Mouse (Mus musculus) neural tube, embryonic 13.5 days (tissue): ENCODE data around the gene Iqsec1. TPM values are rescaled to one million over a fixed set of nuclear protein-coding genes. Genes with fewer than 3 reads are reported as not detected.

Experiments used
- ATAC-seq: fragments of 200-750 bp; cut with Nextera tagmentation; 2 replicates; pipeline ENCODE4 v1.8.0; 2017; ENCODE audit warnings: low read depth, mild to moderate bottlenecking, moderate TSS enrichment, moderate library complexity
- H3K27ac ChIP-seq: fragments of 300-500 bp; sonication (generic); replicated peaks from 2 replicates; pipeline ENCODE4 v1.5.1; 2015; ENCODE audit warnings: moderate library complexity, mild to moderate bottlenecking, inconsistent platforms
- H3K27me3 ChIP-seq: fragments of 300-500 bp; sonication (generic); 2 replicates; pipeline ENCODE4 v1.6.1; 2015; ENCODE audit warnings: mild to moderate bottlenecking, inconsistent platforms
- H3K36me3 ChIP-seq: fragments of 300-500 bp; sonication (generic); 2 replicates; pipeline ENCODE4 v1.6.1; 2015; ENCODE audit warnings: mild to moderate bottlenecking, inconsistent platforms
- H3K4me1 ChIP-seq: fragments of 300-500 bp; sonication (generic); replicated peaks from 2 replicates; pipeline ENCODE4 v1.6.1; 2015; ENCODE audit warnings: inconsistent platforms
- H3K4me2 ChIP-seq: fragments of 300-500 bp; sonication (generic); 2 replicates; pipeline ENCODE4 v1.6.1; 2015; ENCODE audit warnings: inconsistent platforms, mild to moderate bottlenecking, moderate library complexity
- H3K4me3 ChIP-seq: fragments of 300-500 bp; sonication (generic); 2 replicates; pipeline ENCODE4 v1.5.1; 2015; ENCODE audit warnings: mild to moderate bottlenecking, inconsistent platforms
- H3K9ac ChIP-seq: fragments of 300-500 bp; sonication (generic); 2 replicates; pipeline ENCODE4 v1.6.1; 2015; ENCODE audit warnings: moderate library complexity, mild to moderate bottlenecking, inconsistent platforms
- H3K9me3 ChIP-seq: fragments of 300-500 bp; sonication (generic); 2 replicates; pipeline ENCODE4 v1.6.1; 2016; ENCODE audit warnings: inconsistent platforms
- WGBS: fragments of 180-500 bp; shearing (Covaris S2); methylation state at CpG from one replicate; pipeline ENCODE4 v1.1.7; 2015; 5-methylcytosine and 5-hydroxymethylcytosine counted together
- polyA plus RNA-seq: library from polyadenylated mRNA; unstranded; fragments of >200 nt; fragmentation: Nextera tagmentation; extraction: Ambion mirVana; gene quantifications from 2 replicates; pipeline ENCODE4 v1.2.1, GENCODE M21; 2015

Gene Iqsec1
- polyA plus RNA-seq, 1 experiment from 2014 or later = 15.0 TPM

- 64% methylated on average over 11 of the region's 11 CpGs for whole genome bisulfite sequencing
- Histone ChIP-seq H3K9me3 (no peaks in the 10 kb centered on the region), H3K27me3 (no peaks in the 10 kb centered on the region), H3K27ac (no peak overlapping the region), H3K4me2 (no peak overlapping the region), H3K9ac (no peak overlapping the region), H3K36me3 (no peaks in the 10 kb centered on the region), H3K4me1 (peaks cover 10% of the 10 kb centered on the region; the same call in 1 of the 2 replicates), H3K4me3 (no peak overlapping the region)
- ATAC-seq = no peak
Measured at GRCm38 (mm10) chr6:90624733-90625132, 363.8 kb downstream of the Iqsec1 start.

DNA sequence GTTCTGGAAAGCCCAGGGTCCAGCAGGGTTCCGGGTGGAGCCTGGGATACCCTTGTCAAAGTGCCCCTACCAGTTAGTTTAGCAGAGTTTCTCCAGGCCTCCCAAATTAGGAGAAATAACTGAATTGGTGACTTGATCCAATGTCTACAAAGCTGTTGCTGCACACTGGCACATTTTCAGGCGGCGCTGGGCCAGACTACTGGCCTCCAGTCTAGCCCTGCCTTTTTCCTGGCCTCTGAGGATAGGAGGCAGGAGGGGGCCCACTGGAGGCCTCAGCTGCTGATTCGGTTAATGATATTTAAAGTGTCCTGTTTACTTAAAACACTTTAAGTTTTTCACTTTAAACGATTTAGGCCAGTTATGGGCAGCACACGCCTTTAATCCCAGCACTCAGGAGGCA, 364.3 kb downstream of the Iqsec1 start:
- Histone ChIP-seq H3K4me1 (peaks cover 10% of the 10 kb centered on the region; the same call in 1 of the 2 replicates), H3K9me3 (no peaks in the 10 kb centered on the region), H3K4me2 (no peak overlapping the region), H3K4me3 (no peak overlapping the region), H3K27me3 (no peaks in the 10 kb centered on the region), H3K27ac (no peak overlapping the region), H3K9ac (no peak overlapping the region), H3K36me3 (no peaks in the 10 kb centered on the region)
- 88% methylated on average over 6 of the region's 6 CpGs for WGBS
- ATAC-seq = no peak

- no peak overlapping the region for H3K4me3 ChIP-seq
- H3K9ac ChIP-seq = no peak overlapping the region
- no peaks in the 10 kb centered on the region for H3K27me3 ChIP-seq
- no peak overlapping the region for H3K27ac ChIP-seq
- H3K4me2 ChIP-seq = no peak overlapping the region
- peaks cover 10% of the 10 kb centered on the region; the same call in 1 of the 2 replicates for H3K4me1 ChIP-seq
- WGBS = 89% methylated on average over 5 of the region's 5 CpGs
- H3K9me3 ChIP-seq = no peaks in the 10 kb centered on the region
- ATAC-seq = no peak
- H3K36me3 ChIP-seq = no peaks in the 10 kb centered on the region
Measured at GRCm38 (mm10) chr6:90623456-90623836, 365.0 kb downstream of the Iqsec1 start.

DNA sequence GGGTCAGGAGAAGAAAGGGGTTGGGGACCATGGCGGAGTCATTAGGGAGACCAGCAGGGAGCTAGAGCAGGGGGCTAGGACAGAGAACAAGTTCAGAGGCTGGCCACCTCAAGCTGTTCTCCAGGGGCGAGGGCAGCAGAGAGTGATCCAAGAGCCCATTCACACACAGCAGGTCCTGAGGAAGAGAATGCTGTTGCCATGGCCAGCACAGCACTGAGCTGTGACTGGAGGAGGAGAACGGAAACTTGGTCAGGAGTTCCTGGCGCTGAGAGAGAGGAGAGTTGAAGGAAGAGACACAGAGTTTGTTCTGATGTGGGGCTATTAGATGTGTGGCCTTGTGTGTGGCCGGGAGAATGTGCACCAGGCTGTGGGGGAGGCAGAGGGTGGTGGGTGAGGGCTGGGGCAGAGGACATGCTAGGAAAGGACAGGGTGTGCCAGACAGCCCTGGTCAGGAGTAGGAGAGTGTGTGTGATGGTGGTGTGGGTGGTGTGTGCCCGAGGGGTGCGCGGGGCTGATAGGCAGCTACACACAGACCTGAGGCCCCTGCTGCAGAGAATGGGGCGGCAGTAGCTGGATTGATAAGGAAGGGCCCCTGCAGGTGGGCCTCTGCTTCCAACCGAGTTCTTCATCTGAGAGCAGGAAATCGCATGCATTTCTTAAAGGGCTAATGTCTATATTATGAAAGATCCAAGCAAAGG, 365.6 kb downstream of the Iqsec1 start:
- whole genome bisulfite sequencing = 48% methylated on average over 11 of the region's 11 CpGs
- no peaks in the 10 kb centered on the region for H3K9me3 ChIP-seq
- H3K4me2 ChIP-seq = no peak overlapping the region
- peaks cover 10% of the 10 kb centered on the region; the same call in 1 of the 2 replicates for H3K4me1 ChIP-seq
- H3K4me3 ChIP-seq = no peak overlapping the region
- H3K27me3 ChIP-seq = no peaks in the 10 kb centered on the region
- no peak for ATAC-seq
- no peak overlapping the region for H3K9ac ChIP-seq
- no peak overlapping the region for H3K27ac ChIP-seq
- no peaks in the 10 kb centered on the region for H3K36me3 ChIP-seq

DNA sequence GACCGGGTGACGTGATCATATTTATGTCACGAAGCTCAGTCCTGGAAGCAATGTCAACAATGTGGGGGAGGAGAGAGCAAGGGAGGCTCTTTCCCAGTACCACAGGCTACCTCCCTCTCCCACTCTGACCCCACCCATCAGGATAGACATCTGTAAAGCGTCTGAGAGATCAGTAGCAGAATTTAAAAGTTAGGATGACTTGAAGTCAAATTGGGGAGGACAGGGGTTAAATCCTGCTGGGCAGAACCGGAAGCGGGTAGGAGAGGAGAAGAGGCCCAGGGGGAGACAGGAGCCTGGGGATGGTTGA, 366.9 kb downstream of the Iqsec1 start:
- Histone ChIP-seq H3K4me3 (no peak overlapping the region), H3K27me3 (no peaks in the 10 kb centered on the region), H3K4me1 (peaks cover 10% of the 10 kb centered on the region; the same call in 1 of the 2 replicates), H3K36me3 (no peaks in the 10 kb centered on the region), H3K9ac (no peak overlapping the region), H3K27ac (no peak overlapping the region), H3K9me3 (no peaks in the 10 kb centered on the region), H3K4me2 (no peak overlapping the region)
- ATAC-seq = no peak
- 79% methylated on average over 6 of the region's 6 CpGs for WGBS

DNA sequence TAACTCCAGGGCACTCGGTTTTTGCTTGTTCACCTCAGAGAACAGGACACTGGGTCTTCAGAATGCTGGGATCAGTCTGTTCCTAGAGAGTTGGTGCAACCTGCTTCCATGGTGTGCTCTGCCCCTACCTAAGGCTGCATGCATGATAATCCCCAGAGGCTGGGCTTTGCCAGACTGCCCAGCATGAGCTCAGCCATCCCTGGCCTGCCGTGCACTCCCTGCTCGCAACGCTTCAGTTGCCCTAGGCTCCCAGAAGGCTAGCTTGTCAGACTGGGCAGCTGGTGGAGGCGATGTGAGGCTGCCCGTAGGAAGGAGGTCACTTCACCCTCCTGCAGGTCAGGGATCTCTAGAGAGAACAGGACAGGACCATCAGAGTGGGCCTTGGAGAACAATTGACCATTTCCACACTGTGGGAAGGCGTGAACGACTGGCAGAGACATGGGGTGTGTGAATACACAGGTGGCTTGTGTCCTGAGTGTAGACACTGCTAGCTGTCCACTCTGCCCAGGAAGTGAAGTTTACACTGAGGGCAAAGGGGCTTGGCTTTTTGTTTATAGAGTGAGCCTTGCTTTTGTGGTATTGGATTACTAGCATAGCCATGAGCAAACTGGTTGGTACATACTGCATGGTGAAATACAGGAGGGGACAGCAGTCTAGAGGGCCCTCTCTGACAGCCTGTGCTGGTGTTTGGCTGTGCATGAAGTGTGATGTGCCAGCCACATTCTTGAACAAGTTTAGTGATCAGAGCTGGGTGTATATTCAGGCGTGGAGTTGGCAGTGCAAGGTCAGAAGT, 367.5 kb downstream of the Iqsec1 start:
- 58% methylated on average over 9 of the region's 9 CpGs for WGBS
- Histone ChIP-seq H3K9me3 (no peaks in the 10 kb centered on the region), H3K4me2 (no peak overlapping the region), H3K36me3 (no peaks in the 10 kb centered on the region), H3K4me1 (peaks cover 10% of the 10 kb centered on the region; the same call in 1 of the 2 replicates), H3K27ac (no peak overlapping the region), H3K4me3 (no peak overlapping the region), H3K27me3 (no peaks in the 10 kb centered on the region), H3K9ac (no peak overlapping the region)
- ATAC-seq = no peak

DNA sequence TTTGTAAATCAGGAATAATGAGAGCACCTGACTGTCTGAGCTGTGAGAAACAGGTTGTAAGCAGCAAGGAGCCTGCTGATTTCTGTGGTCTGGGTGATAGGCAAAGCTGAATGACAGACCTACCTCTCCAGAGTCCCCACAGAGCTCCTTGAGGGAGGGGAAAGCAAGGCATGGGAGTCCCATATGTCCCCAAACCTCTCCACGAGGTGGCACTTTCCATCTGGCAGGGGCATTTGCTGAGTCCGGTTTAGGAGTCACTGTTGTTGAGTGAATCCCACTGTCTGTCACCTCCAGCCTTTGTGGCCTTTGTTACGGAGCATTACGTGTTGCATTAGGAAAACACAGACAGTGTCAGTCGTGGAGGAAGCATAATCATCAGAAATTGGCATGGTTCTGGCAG, 368.5 kb downstream of the Iqsec1 start:
- Histone ChIP-seq H3K36me3 (no peaks in the 10 kb centered on the region), H3K4me2 (no peak overlapping the region), H3K9me3 (no peaks in the 10 kb centered on the region), H3K4me1 (peaks cover 10% of the 10 kb centered on the region; the same call in 1 of the 2 replicates), H3K9ac (no peak overlapping the region), H3K4me3 (no peak overlapping the region), H3K27me3 (no peaks in the 10 kb centered on the region), H3K27ac (no peak overlapping the region)
- 79% methylated on average over 5 of the region's 5 CpGs for WGBS
- no peak for ATAC-seq

- H3K4me1 ChIP-seq = peaks cover 10% of the 10 kb centered on the region; the same call in 1 of the 2 replicates
- WGBS = 80% methylated on average over 19 of the region's 19 CpGs
Measured at GRCm38 (mm10) chr6:90618821-90619636, 369.5 kb downstream of the Iqsec1 start.

DNA sequence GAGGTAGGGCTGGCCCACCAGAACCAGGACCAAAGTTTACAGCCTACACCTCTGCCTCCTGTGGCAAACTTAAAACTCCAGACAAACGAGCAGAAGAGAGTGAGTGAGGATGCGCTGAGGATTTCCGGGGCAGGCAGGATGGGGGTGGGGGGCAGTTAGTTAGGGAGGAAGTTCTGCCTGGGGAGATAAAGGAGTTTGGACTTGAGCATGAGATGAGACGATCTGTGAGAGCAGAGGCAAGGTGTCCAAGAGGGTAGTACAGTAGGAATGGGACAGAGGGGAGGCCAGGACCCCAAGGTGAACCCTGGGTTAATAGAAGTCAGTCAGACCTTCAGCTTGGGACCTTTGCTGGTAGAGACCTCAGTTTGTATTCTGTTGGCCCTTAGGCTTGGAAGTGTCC, 370.2 kb downstream of the Iqsec1 start:
- WGBS = 82% methylated on average over 4 of the region's 4 CpGs
- no peaks in the 10 kb centered on the region for H3K36me3 ChIP-seq

More at GRCm38 (mm10) chr6:90618821-90619636, 369.5 kb downstream of the Iqsec1 start:
- Histone ChIP-seq H3K4me2 (no peak overlapping the region), H3K36me3 (no peaks in the 10 kb centered on the region), H3K27me3 (no peaks in the 10 kb centered on the region), H3K9ac (no peak overlapping the region), H3K27ac (no peak overlapping the region), H3K9me3 (no peaks in the 10 kb centered on the region), H3K4me3 (no peak overlapping the region)
- no peak for ATAC-seq

GRCm38 (mm10) chr6:90616481-90616880, 372.0 kb downstream of the Iqsec1 start:
- Histone ChIP-seq H3K4me1 (peaks cover 3% of the 10 kb centered on the region; the same call in 1 of the 2 replicates), H3K4me2 (no peak overlapping the region), H3K9me3 (no peaks in the 10 kb centered on the region), H3K9ac (no peak overlapping the region), H3K4me3 (no peak overlapping the region), H3K27ac (no peak overlapping the region), H3K36me3 (no peaks in the 10 kb centered on the region), H3K27me3 (no peaks in the 10 kb centered on the region)
- WGBS = 89% methylated on average over 6 of the region's 6 CpGs
- ATAC-seq = no peak

More for the DNA sequence above, 370.2 kb downstream of the Iqsec1 start:
- H3K4me1 ChIP-seq = peaks cover 10% of the 10 kb centered on the region; the same call in 1 of the 2 replicates
- H3K9ac ChIP-seq = no peak overlapping the region
- ATAC-seq = no peak
- no peak overlapping the region for H3K4me3 ChIP-seq
- H3K4me2 ChIP-seq = no peak overlapping the region
- no peaks in the 10 kb centered on the region for H3K27me3 ChIP-seq
- no peaks in the 10 kb centered on the region for H3K9me3 ChIP-seq
- H3K27ac ChIP-seq = no peak overlapping the region

DNA sequence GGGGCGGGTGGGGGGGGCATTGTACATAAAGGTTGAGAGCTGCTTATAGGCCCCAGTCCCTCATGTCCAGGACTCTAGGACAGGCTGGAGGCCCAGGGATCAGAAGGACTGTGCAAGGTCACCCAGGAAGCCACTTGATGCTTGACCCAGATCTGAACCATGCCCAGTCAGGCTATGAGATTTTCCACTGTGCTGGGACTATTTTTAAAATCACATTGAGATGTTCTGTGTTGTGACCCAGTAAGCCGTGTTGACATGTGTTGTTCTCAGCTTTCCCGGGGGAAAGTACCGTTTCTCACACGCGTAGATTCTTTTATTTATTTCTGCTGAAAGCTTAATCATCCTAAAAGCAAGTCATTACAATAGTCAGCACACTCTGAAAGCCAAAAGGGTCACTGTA, 372.5 kb downstream of the Iqsec1 start:
- WGBS = 82% methylated on average over 6 of the region's 6 CpGs
- Histone ChIP-seq H3K27me3 (no peaks in the 10 kb centered on the region), H3K9ac (no peak overlapping the region), H3K9me3 (no peaks in the 10 kb centered on the region), H3K4me2 (no peak overlapping the region), H3K4me3 (no peak overlapping the region), H3K4me1 (peaks cover 3% of the 10 kb centered on the region; the same call in 1 of the 2 replicates), H3K36me3 (no peaks in the 10 kb centered on the region), H3K27ac (no peak overlapping the region)
- no peak for ATAC-seq

- Histone ChIP-seq H3K9me3 (no peaks in the 10 kb centered on the region), H3K4me3 (no peak overlapping the region), H3K36me3 (no peaks in the 10 kb centered on the region), H3K27me3 (no peaks in the 10 kb centered on the region), H3K27ac (no peak overlapping the region), H3K4me2 (no peak overlapping the region), H3K4me1 (no peaks in the 10 kb centered on the region), H3K9ac (no peak overlapping the region)
- ATAC-seq = no peak
- WGBS = 76% methylated on average over 7 of the region's 7 CpGs
Measured at GRCm38 (mm10) chr6:90615362-90615761, 373.1 kb downstream of the Iqsec1 start.
